Mouse (Mus musculus) cerebellum, adult (tissue): ENCODE results near the gene Epha4.

ENCODE experiments used
- ATAC-seq: cut with Nextera tagmentation; 2 replicates; pipeline ENCODE4 v1.9.2; 2017; ENCODE audit warnings: mild to moderate bottlenecking, moderate library complexity, mixed read lengths; ENCODE audit not compliant: insufficient number of reproducible peaks, low FRiP score, low TSS enrichment

Epha4 gene

GRCm38 (mm10) chr1:77411222-77411621 lies 103.7 kb downstream of the Epha4 start:
- no peak for ATAC-seq

GRCm38 (mm10) chr1:77410716-77411115 lies 104.2 kb downstream of the Epha4 start:
- no peak for ATAC-seq

DNA sequence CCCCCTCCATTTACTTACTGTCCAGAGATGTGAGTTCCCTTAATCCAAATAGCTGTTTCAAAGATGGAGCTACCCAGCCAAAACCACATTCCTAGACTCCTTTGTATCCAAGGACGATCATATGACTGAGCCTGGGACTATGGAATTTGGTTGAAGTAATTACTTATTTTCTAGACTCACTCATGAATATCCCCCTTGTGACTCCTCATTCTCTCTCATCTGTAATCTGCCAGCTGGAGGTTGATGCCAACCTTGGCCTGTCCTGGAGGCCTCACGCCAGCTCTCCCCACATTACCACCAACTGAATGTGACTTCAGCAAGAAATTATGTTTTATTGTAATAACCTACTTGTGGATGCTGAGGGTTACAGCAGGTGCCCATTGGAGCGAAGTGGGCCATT lies 104.7 kb downstream of the Epha4 start:
- no peak for ATAC-seq

DNA sequence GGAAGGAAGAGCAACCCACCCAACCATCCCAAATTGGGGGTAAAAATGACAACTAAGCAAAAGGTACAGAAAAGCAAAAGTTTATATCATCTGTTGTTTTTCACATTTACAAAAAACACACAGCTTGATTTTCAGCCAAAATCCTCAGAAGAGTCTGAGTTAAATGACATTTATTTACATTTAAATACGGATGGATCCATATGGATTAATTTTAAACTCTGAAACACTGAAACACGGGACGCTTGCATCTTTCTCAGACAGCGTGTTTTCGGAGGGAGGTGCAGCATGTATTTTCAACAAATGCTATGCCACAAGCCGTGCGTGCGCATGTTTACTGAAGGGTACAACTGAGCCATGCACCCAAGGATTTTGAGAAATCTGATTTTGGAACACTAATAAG lies 105.4 kb downstream of the Epha4 start:
- no peak for ATAC-seq

DNA sequence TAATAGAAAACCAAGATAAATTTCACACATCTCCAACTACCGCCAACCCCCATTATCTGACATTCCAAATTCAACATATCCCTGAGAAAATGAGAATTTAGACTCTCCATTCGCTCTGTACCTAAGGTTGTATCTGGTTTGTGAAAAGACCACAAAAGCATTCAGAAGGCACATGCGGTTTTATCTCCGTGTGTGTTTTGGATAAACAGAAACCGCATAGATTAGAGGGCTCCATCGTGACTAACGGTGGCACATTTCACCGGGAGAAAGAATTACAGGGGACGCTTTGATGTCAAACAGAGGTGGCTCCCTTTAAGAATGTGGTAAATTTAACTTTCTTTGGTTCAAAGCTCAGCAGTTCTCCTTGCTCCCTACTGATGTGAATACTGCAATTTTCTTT lies 107.5 kb downstream of the Epha4 start:
- no peak for ATAC-seq

DNA sequence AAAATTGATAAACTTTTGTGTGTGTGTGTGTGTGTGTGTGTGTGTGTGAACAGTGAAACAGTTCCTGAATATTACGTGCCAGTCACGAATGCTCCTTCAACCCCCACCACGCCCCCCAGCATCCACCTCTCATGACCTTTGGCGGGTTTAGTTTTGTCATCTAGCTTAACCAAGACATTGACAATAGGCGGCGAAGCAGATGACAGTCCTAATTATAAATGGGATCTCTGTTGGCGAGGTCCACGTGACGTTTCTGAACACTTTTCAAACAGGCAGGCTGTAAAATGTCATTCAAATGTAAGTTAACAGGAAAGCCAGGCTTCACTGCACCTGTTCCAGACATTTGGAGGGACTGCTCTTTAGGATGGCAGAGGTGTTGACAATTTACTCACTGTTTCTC lies 108.3 kb downstream of the Epha4 start:
- no peak for ATAC-seq

DNA sequence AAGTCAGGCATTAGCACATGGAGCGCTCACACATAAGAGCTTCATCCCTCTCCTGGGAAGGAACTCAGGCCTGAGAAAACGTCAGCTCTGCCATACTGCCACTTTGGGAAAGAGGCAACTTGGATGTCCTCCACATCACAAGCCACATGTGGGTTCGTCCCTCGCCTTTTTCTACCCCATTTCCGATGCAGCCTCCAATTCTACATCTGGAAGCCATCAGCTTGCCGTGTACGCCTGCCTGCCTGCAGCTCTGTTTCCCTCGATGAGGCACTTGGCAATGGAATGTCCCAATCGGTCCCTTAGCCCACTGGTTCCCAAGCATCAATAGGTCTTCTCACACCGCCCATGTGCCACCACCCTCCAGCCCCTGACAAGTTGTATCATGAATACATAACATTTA lies 110.4 kb downstream of the Epha4 start:
- no peak for ATAC-seq

GRCm38 (mm10) chr1:77402942-77403341 lies 111.9 kb downstream of the Epha4 start:
- ATAC-seq = no peak

GRCm38 (mm10) chr1:77401465-77401864 lies 113.4 kb downstream of the Epha4 start:
- ATAC-seq = no peak

DNA sequence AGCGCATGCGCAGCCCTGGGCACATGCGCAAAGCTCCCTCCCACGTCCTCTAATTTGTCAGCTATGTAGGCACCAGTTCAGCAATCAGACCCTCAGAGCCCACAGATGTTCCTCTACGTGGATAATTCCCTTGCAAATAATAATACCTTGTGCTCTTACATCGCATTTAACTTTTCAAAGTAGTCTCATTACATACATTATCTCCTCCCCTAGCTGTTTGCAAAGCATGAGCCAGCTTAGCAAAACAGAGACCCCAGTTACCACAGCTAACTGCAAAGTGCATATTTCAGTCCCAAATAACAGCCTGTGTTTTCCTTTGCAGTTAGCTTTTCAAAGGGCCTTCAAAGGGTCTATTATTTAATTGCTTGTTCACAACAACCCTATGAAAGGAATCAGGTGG lies 123.3 kb downstream of the Epha4 start:
- no peak for ATAC-seq

DNA sequence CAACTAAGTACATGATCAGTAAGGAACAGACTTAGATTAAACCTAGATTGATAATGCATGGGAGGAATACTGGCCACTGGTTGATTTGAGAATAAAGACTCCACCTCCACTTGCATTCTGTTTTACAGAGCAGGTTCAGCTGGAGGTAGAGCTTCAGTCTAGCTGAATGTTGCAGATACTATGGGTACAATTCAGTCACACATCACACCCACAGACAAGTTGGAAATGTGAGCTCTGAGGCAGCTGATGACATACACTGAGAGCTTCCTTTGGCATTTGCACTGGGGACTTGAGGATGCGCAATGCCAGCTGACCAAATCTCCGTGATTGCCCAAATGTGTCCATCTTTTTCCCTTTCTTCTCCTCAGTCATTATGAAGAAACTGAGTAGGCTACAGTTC lies 125.8 kb downstream of the Epha4 start:
- no peak for ATAC-seq

- no peak for ATAC-seq
These were observed 126.3 kb downstream of the Epha4 start for GRCm38 (mm10) chr1:77388556-77388955.

DNA sequence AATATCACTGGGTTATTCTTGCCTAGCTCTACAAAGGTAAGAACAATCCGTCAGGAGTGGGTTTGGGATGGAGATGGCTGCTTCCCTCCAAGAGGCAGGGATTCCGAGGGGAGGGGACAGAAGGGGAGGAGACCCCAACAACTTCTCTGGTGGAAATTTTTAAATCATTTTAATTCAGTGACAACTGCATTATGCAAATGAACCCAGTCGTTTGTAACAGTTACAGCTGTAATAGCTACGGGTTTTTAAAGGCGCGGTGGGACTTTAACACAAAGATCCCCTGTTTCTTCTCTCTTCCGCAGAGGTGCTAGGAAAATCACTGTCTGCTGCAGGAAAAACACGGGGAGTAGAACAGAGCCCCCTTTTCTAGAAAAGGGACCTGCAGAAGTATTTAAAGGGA lies 129.3 kb downstream of the Epha4 start:
- no peak for ATAC-seq

DNA sequence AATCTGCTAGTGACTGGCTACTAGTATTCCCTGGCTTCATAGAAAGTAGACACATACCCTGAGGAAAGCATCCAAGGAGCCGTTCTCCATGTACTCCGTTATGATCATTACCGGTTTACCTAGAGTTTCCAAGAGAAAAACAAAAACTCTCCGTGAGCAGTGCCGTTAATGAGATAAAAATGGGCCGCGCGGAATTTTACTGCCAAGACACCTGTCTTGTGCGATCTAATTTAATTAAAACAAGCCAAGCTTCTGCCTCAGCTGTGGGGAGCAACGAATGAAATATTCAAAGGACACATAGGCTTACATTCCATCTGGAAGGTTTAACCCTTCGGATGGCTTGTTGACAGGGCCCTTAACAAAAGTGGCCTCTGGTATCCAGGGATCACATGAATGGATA lies 131.4 kb downstream of the Epha4 start:
- ATAC-seq = no peak

GRCm38 (mm10) chr1:77377550-77377980 lies 137.3 kb downstream of the Epha4 start:
- ATAC-seq = no peak

GRCm38 (mm10) chr1:77374054-77374453 lies 140.8 kb downstream of the Epha4 start:
- ATAC-seq = no peak

DNA sequence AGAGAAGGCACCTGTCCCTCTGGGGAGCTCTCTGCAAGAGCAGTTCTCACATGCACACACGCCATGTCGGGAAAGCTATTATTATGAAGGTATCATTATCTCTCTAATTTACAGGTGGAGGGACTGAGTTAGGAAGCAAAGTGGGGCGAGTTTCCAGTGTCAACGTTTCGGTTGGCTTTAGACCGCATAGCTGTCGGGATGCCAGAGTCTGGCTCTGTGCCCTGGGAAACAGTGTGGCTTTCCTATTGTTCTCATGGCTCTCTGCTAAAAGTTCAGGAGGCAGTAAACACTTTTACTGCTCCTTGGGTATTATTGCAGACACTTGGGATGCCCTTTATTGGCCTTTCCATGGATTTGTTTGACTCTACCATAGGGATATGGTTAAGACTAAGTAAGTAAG lies 144.0 kb downstream of the Epha4 start:
- ATAC-seq = no peak

DNA sequence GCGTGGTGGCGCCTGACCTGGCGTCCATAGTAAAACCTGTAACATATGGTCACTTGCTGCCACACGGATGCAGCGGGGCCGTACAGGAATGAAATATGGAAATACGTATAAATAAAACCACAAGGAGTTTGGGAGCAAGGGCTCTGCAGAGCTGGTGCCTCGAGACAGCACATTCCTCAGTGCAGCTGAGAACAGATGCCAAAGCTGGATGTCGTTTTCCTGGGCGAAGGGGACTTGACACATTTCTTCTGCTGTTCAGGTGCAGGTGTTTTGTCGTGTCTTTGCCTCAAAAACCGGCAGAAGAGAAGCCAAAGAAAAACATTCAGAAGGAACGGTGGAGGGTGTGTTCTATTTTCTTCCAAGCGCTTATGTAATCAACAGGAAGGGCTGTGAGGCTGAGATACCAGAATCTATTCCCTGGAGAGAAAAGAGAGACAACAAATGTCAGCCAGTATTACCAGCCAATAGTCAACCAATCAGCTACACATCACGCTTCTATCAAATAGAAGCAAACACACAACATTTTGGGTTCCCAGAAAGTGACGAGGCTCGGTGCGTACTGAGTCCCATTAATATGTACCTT lies 145.5 kb downstream of the Epha4 start:
- ATAC-seq = no peak

- ATAC-seq = no peak
These were observed 149.0 kb downstream of the Epha4 start for GRCm38 (mm10) chr1:77365850-77366249.

GRCm38 (mm10) chr1:77364596-77364995 lies 150.3 kb downstream of the Epha4 start:
- ATAC-seq = no peak

DNA sequence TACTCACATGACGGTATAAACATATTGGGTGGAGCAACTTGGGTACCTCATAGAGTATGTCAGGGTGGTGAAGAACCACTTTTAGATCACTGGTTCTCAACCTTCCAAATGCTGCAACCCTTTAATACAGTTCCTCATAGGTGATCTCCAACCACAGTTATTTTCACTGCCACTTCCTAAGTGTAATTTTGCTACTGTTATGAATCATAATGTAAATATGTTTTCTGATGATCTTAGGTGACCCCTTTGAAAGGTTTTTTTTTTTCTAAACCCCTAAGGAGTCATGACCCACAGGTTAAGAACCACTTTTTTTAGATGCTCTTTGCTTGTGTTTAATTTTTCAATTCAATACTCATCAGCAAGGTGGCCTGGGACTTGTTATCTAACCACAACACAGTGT lies 151.0 kb downstream of the Epha4 start:
- no peak for ATAC-seq

DNA sequence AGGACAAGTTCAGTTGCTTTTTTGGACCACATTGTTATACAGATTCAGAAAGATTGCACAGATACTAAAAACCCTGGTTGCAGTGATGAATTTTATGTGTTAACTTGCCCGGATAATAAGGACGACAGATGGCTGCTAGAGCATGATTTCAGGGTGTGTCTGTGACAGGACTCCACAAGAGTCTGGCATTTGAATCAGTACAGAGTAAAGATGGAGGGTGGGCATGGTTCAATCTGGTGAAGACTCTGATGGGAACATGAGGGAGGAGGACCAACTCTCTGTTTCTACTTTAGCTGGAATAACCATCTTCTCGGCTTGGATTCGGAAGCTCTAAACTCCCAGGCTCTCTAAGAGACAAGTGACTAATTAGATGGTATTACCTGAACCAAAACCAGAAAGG lies 168.4 kb downstream of the Epha4 start:
- no peak for ATAC-seq

DNA sequence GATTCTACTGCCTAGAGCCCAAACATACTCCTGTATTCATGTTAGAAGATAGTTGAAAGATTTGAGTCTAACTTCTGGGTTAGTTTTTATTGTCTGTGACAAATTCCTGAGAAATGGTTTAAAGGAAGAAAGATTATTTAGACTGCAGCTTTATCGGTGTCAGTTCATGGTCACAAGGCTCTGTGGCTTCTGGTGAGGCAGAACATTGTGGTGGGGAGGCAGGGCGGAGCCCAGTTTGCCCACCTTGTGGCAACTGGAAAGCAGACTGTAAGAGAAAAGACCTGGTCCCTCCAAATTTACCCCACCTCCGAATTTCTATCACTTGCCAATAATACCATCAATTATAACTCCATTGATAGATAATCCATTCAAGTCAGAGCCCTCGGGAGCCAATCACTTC lies 171.1 kb downstream of the Epha4 start:
- no peak for ATAC-seq
